Mouse (Mus musculus): ENCODE measurements around the gene Olfr761. TPM values are rescaled to one million over a fixed set of nuclear protein-coding genes. Genes with fewer than 3 reads are reported as not detected.
"Not testable (repeated sequence)": the region's sequence is repeated elsewhere in the genome, so short reads cannot be mapped to it uniquely, and the experiment has no call there.

The Olfr761 gene
- not detected in 2 replicates for polyA plus RNA-seq (2011; ENCODE audit: insufficient read depth, insufficient read length, low replicate concordance, missing spikeins)

- no peak for TF ChIP-seq POLR2A (IDR thresholded peaks at IDR 0.05; ENCODE audit: borderline replicate concordance, control insufficient read depth, low read depth, low read length)
- TF ChIP-seq CTCF (IDR thresholded peaks at IDR 0.05; ENCODE audit: control insufficient read depth, insufficient read depth, low read length) = no peak
- no peak within 1 kb of the TSS for H3K4me3 ChIP-seq (replicated peaks; ENCODE audit: control insufficient read depth, low read depth, low read length)
Observed at GRCm38 (mm10) chr17:37952979-37953378, at the start of gene Olfr761. Olfr761 (minus strand) TSS chr17:37953079.

DNA sequence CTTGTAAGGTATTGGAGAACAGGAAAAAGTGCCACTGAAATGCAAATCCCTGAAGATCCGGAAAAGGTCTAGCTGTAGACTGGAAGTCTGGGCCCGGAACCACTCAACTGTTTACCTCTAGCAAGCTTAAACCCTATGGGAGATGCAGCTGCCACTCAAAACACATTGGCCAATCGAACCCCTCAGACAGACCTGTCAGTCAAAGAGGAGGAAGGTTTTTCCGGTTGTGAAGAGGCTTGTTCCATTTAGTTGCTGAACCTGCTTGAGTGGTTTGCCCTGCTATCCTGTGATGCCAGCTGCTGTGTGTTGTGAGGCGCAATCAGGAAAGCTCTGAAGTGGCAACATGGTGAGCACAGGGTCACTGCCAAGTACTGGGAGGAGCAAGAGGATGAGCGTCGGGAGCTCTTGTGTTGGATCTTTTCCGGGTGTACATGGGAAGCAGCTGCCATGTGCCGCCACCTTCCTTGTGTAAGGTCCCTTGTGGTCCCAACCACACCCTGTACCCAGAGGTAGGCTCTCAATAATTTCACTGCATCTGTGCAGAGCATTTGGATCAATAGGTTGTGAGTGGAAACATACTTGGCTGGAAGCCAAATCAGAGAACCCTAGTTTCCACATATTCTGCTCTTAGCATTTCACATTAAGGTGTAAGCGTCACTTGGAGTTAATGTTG lies 42.9 kb upstream of the Olfr761 start:
- TF ChIP-seq CTCF (IDR thresholded peaks at IDR 0.05; ENCODE audit: control insufficient read depth, insufficient read depth, low read length) (no peak), POLR2A (IDR thresholded peaks at IDR 0.05; ENCODE audit: borderline replicate concordance, control insufficient read depth, low read depth, low read length) (no peak)
- Histone ChIP-seq H3K4me1 (ENCODE audit: control insufficient read depth, insufficient read depth, low read length) (no peaks in the 10 kb centered on the region), H3K4me3 (replicated peaks; ENCODE audit: control insufficient read depth, low read depth, low read length) (no peak overlapping the region), H3K27ac (ENCODE audit: control insufficient read depth, insufficient read depth, low read depth, low read length, poor library complexity) (no peak overlapping the region)
- 63% methylated on average over 10 of the region's 10 CpGs for WGBS

More at GRCm38 (mm10) chr17:37952979-37953378, at the start of gene Olfr761:
- no peak within 1 kb of the TSS for H3K27ac ChIP-seq (ENCODE audit: control insufficient read depth, insufficient read depth, low read depth, low read length, poor library complexity)
- no peaks in the 10 kb centered on the region for H3K4me1 ChIP-seq (ENCODE audit: control insufficient read depth, insufficient read depth, low read length)
- 55% methylated on average over 2 of the region's 2 CpGs for WGBS

- Histone ChIP-seq H3K27ac (ENCODE audit: control insufficient read depth, insufficient read depth, low read depth, low read length, poor library complexity) (no peak overlapping the region), H3K4me1 (ENCODE audit: control insufficient read depth, insufficient read depth, low read length) (no peaks in the 10 kb centered on the region), H3K4me3 (replicated peaks; ENCODE audit: control insufficient read depth, low read depth, low read length) (no peak overlapping the region)
- WGBS = 48% methylated on average over 3 of the region's 3 CpGs
- TF ChIP-seq CTCF (IDR thresholded peaks at IDR 0.05; ENCODE audit: control insufficient read depth, insufficient read depth, low read length) = no peak
- TF ChIP-seq POLR2A (IDR thresholded peaks at IDR 0.05; ENCODE audit: borderline replicate concordance, control insufficient read depth, low read depth, low read length) = no peak
Observed at GRCm38 (mm10) chr17:37990453-37990961, 37.6 kb upstream of the Olfr761 start.

DNA sequence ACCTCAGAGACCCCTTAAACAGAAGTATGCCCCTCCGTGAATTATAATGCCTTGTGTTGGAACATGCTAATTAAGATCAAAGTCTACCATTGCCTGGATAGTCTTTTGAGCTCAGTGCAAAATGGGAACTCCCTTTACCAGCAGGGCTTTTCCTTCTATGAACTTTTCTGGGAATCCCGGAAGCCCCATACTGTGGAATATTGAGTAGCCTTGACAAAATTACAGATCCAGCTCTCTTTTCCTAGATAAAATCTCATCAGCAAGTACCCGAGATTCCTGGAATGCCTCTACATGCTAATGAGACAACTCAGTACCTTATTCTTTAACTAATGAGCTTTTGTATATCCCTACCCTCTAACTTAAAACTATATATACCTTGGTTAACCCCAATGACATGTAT lies 20.7 kb upstream of the Olfr761 start:
- Histone ChIP-seq H3K4me1 (ENCODE audit: control insufficient read depth, insufficient read depth, low read length) (no peaks in the 10 kb centered on the region), H3K27ac (ENCODE audit: control insufficient read depth, insufficient read depth, low read depth, low read length, poor library complexity) (no peak overlapping the region), H3K4me3 (replicated peaks; ENCODE audit: control insufficient read depth, low read depth, low read length) (no peak overlapping the region)
- TF ChIP-seq POLR2A (IDR thresholded peaks at IDR 0.05; ENCODE audit: borderline replicate concordance, control insufficient read depth, low read depth, low read length) (no peak), CTCF (IDR thresholded peaks at IDR 0.05; ENCODE audit: control insufficient read depth, insufficient read depth, low read length) (no peak)
- 73% methylated on average over 3 of the region's 3 CpGs for WGBS

GRCm38 (mm10) chr17:37920248-37920647 lies 32.6 kb downstream of the Olfr761 start, which contains the start of gene Olfr128:
Olfr128 (plus strand) TSS chr17:37920548.
- Histone ChIP-seq H3K4me1 (ENCODE audit: control insufficient read depth, insufficient read depth, low read length) (no peaks in the 10 kb centered on the region), H3K27ac (ENCODE audit: control insufficient read depth, insufficient read depth, low read depth, low read length, poor library complexity) (no peak within 1 kb of the TSS), H3K4me3 (replicated peaks; ENCODE audit: control insufficient read depth, low read depth, low read length) (no peak within 1 kb of the TSS)
- TF ChIP-seq CTCF (IDR thresholded peaks at IDR 0.05; ENCODE audit: control insufficient read depth, insufficient read depth, low read length) = no peak
- TF ChIP-seq POLR2A (IDR thresholded peaks at IDR 0.05; ENCODE audit: borderline replicate concordance, control insufficient read depth, low read depth, low read length) = no peak

- WGBS = 63% methylated on average over 8 of the region's 8 CpGs
- H3K4me3 ChIP-seq (replicated peaks; ENCODE audit: control insufficient read depth, low read depth, low read length); H3K27ac ChIP-seq (ENCODE audit: control insufficient read depth, insufficient read depth, low read depth, low read length, poor library complexity); H3K4me1 ChIP-seq (ENCODE audit: control insufficient read depth, insufficient read depth, low read length): not testable (repeated sequence)
Observed at GRCm38 (mm10) chr17:37906821-37907220, 46.1 kb downstream of the Olfr761 start.

Other genes starting within 250 kb of the Olfr761 start
- not detected in 2 replicates for gene Olfr120, start 231.3 kb downstream of the Olfr761 start, polyA plus RNA-seq (2011; ENCODE audit: insufficient read depth, insufficient read length, low replicate concordance, missing spikeins)
- gene Olfr121, start 204.2 kb downstream of the Olfr761 start, polyA plus RNA-seq (2011; ENCODE audit: insufficient read depth, insufficient read length, low replicate concordance, missing spikeins) = not detected in 2 replicates
- not detected in 2 replicates for gene Olfr122, start 184.5 kb downstream of the Olfr761 start, polyA plus RNA-seq (2011; ENCODE audit: insufficient read depth, insufficient read length, low replicate concordance, missing spikeins)
- not detected in 2 replicates for gene Olfr123, start 159.6 kb downstream of the Olfr761 start, polyA plus RNA-seq (2011; ENCODE audit: insufficient read depth, insufficient read length, low replicate concordance, missing spikeins)
- not detected in 2 replicates for gene Olfr124, start 153.2 kb downstream of the Olfr761 start, polyA plus RNA-seq (2011; ENCODE audit: insufficient read depth, insufficient read length, low replicate concordance, missing spikeins)
- not detected in 2 replicates for gene Olfr125, start 120.1 kb downstream of the Olfr761 start, polyA plus RNA-seq (2011; ENCODE audit: insufficient read depth, insufficient read length, low replicate concordance, missing spikeins)
- gene Olfr126, start 105.6 kb downstream of the Olfr761 start, polyA plus RNA-seq (2011; ENCODE audit: insufficient read depth, insufficient read length, low replicate concordance, missing spikeins) = not detected in 2 replicates
- gene Olfr127, start 52.6 kb downstream of the Olfr761 start, polyA plus RNA-seq (2011; ENCODE audit: insufficient read depth, insufficient read length, low replicate concordance, missing spikeins) = not detected in 2 replicates
- gene Olfr128, start 32.5 kb downstream of the Olfr761 start, polyA plus RNA-seq (2011; ENCODE audit: insufficient read depth, insufficient read length, low replicate concordance, missing spikeins) = 0.27 TPM in 1 of 2 replicates, not detected in the other
- not detected in 2 replicates for gene Olfr129, start 107.0 kb upstream of the Olfr761 start, polyA plus RNA-seq (2011; ENCODE audit: insufficient read depth, insufficient read length, low replicate concordance, missing spikeins)
- not detected in 2 replicates for gene Olfr130, start 110.8 kb upstream of the Olfr761 start, polyA plus RNA-seq (2011; ENCODE audit: insufficient read depth, insufficient read length, low replicate concordance, missing spikeins)
- not detected in 2 replicates for gene Olfr131, start 135.6 kb upstream of the Olfr761 start, polyA plus RNA-seq (2011; ENCODE audit: insufficient read depth, insufficient read length, low replicate concordance, missing spikeins)
- gene Olfr132, start 181.4 kb upstream of the Olfr761 start, polyA plus RNA-seq (2011; ENCODE audit: insufficient read depth, insufficient read length, low replicate concordance, missing spikeins) = not detected in 2 replicates
- gene Olfr133, start 192.2 kb upstream of the Olfr761 start, polyA plus RNA-seq (2011; ENCODE audit: insufficient read depth, insufficient read length, low replicate concordance, missing spikeins) = not detected in 2 replicates
- gene Olfr134, start 218.3 kb upstream of the Olfr761 start, polyA plus RNA-seq (2011; ENCODE audit: insufficient read depth, insufficient read length, low replicate concordance, missing spikeins) = not detected in 2 replicates

Data from bone marrow, adult 2 months (tissue).